Mouse (Mus musculus): ENCODE data around the gene Tmem246.

DNA sequence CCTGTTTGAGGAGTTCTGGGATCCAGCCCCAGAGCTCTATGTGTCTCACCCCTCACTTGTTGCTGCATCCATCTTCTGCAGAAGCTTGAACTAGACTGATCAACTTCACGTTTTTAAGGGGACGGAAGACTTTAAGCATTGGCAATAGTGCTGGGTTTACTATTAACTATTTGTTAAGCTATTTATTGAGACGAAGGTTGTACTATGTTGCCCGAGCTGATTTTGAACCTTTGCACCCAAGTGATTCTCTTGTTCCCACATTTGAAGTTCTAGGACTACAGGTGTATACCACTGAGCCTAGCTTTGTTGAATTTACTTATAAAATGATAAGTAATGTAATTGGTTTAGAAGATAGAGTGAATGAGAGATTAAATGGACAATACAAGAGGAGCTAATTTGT lies 26.2 kb upstream of the Tmem246 start:
- no peak for TF ChIP-seq CTCF (IDR thresholded peaks at IDR 0.05; ENCODE audit: low read depth, low read length)
- no peak for TF ChIP-seq POLR2A (IDR thresholded peaks at IDR 0.05; ENCODE audit: extremely low read depth, insufficient read depth, low read length)

Measured in liver, adult 2 months (tissue).